Mouse (Mus musculus): ENCODE data around the gene Baat.

- TF ChIP-seq CTCF (IDR thresholded peaks at IDR 0.05; ENCODE audit: low read depth, low read length) (no peak), TAL1 (conservative IDR thresholded peaks at IDR 0.05; ENCODE audit: low read depth, low read length) (no peak), GATA1 (IDR thresholded peaks at IDR 0.05; ENCODE audit: borderline replicate concordance, low read length) (no peak), POLR2AphosphoS5 (IDR thresholded peaks at IDR 0.05; ENCODE audit: insufficient replicate concordance, low read depth, low read length) (no peak), GATA2 (IDR thresholded peaks at IDR 0.05; ENCODE audit: borderline replicate concordance, low read depth, low read length) (no peak)
Measured at GRCm38 (mm10) chr4:49473435-49474100, 32.8 kb downstream of the Baat start, which contains the start of gene Acnat1.
